Mouse (Mus musculus): ENCODE data around the gene Fam184a. TPM values are rescaled to one million over a fixed set of nuclear protein-coding genes. Genes with fewer than 3 reads are reported as not detected.

Fam184a gene
- total RNA-seq, 4 experiments from 2014 or later, result 30.3 to 32.8 (median 30.8) TPM

GRCm38 (mm10) chr10:53598821-53599220, 152.1 kb downstream of the Fam184a start:
- DNase-seq (ENCODE audit: low spot score in 2 of 2), result no peak

GRCm38 (mm10) chr10:53597121-53597881, 153.6 kb downstream of the Fam184a start:
- DNase-seq (ENCODE audit: low spot score in 2 of 2), result no peak

GRCm38 (mm10) chr10:53596677-53597120, 154.2 kb downstream of the Fam184a start, which contains the start of gene Asf1a:
Asf1a (plus strand) TSS chr10:53596757.
- DNase-seq (ENCODE audit: low spot score in 2 of 2), result peak; percentile 89 to 95

GRCm38 (mm10) chr10:53595744-53596676, 154.9 kb downstream of the Fam184a start:
- DNase-seq (ENCODE audit: low spot score in 2 of 2), result peak; percentile 70 to 80

- no peak for DNase-seq (ENCODE audit: low spot score in 2 of 2)
Observed at GRCm38 (mm10) chr10:53585777-53586176, 165.1 kb downstream of the Fam184a start.

Other genes with a start within 250 kb of the Fam184a start
- 10 to 100 TPM; 22.3 to 25.6 (median 23.3) TPM for gene Asf1a, start 154.4 kb downstream of the Fam184a start, total RNA-seq (2022)
- gene Mcm9, start 120.7 kb downstream of the Fam184a start, total RNA-seq (2022), result 10 to 100 TPM in 1 of 4 experiments, 1 to 10 TPM in 3; 6.6 to 10.7 (median 7.0) TPM